Comparison of ENCODE assay signal across 11 mouse cellular contexts in the genomic region with DNA sequence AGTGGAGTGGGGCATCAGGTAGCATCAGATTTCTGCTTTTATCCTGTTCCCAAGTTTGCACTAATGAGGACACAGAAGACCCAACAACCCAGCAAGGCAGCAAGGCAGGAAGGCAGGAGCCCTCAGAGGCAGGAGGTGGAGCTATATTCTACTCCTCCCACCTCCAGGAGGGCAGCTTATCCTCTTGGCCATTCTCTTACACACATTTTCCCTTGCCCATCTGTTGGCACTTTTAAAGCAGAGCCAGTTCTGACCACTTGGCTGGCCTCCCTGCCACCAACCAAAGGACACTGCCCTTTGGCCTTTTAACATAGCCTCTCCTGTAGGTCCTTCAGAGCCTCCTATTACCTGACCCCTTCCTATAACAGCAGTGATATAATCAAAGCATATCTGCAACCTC.
DNase-seq lines count a peak whose midpoint lies in the region; ATAC-seq and TF ChIP-seq lines count a peak whose summit lies in the region.
"Had no signal": no experiment of that assay in that cellular context is flagged by ENCODE, and none has a peak within 500 bp of the region (broad histone marks: within the 10 kb centered on the region; RNA-seq: fewer than 3 reads in every experiment).

No protein-coding gene starts in this region.

- no peaks in the 10 kb centered on the region for H3K9me3 ChIP-seq in heart, postnatal 0 days (replicated peaks; ENCODE audit: control insufficient read depth, low read length)
- H3K9me3 ChIP-seq in liver, postnatal 0 days (ENCODE audit: low read length) = no peaks in the 10 kb centered on the region
- H3K9me3 ChIP-seq: intestine, embryonic 15.5 days had no signal

- TF ChIP-seq CTCF in heart, postnatal 0 days (IDR thresholded peaks at IDR 0.05; ENCODE audit: low read depth) = no peak
- no peak for TF ChIP-seq CTCF in liver, postnatal 0 days (IDR thresholded peaks at IDR 0.05; ENCODE audit: low read depth)

- H3K27ac ChIP-seq in heart, postnatal 0 days (ENCODE audit: low read depth) = peak overlapping the region; percentile 86
- 0 out of 2 replicates have a peak overlapping the region, but pooled peaks have one; percentile 64 for H3K27ac ChIP-seq in liver, postnatal 0 days (ENCODE audit: low read depth)
- H3K27ac ChIP-seq: intestine, embryonic 15.5 days had no signal

- ATAC-seq in cerebellum, adult (ENCODE audit: insufficient number of reproducible peaks, low FRiP score, low TSS enrichment) = no peak
- ATAC-seq in heart, postnatal 0 days (ENCODE audit: insufficient read depth, low read depth) = no peak
- no peak for ATAC-seq in liver, postnatal 0 days
- ATAC-seq: intestine, embryonic 15.5 days had no signal

- no peak for TF ChIP-seq EP300 in heart, postnatal 0 days (IDR thresholded peaks at IDR 0.05; ENCODE audit: low read depth)
- no peak for TF ChIP-seq EP300 in liver, postnatal 0 days (IDR thresholded peaks at IDR 0.05; ENCODE audit: low read depth)

- H3K4me2 ChIP-seq in heart, postnatal 0 days (ENCODE audit: low read depth, low read length) = no peak overlapping the region
- H3K4me2 ChIP-seq in liver, postnatal 0 days (ENCODE audit: low read depth, low read length) = no peak overlapping the region
- H3K4me2 ChIP-seq: intestine, embryonic 15.5 days had no signal

- H3K27me3 ChIP-seq in heart, postnatal 0 days (ENCODE audit: control insufficient read depth, insufficient read depth, low read length) = no peaks in the 10 kb centered on the region
- no peaks in the 10 kb centered on the region for H3K27me3 ChIP-seq in liver, postnatal 0 days (ENCODE audit: insufficient read depth, low read length)
- H3K27me3 ChIP-seq: intestine, embryonic 15.5 days had no signal

- no peaks in the 10 kb centered on the region for H3K36me3 ChIP-seq in heart, postnatal 0 days (replicated peaks; ENCODE audit: control insufficient read depth, insufficient read depth, low read length)
- H3K36me3 ChIP-seq in liver, postnatal 0 days (replicated peaks; ENCODE audit: insufficient read depth, low read length) = no peaks in the 10 kb centered on the region
- H3K36me3 ChIP-seq: intestine, embryonic 15.5 days had no signal

- H3K9ac ChIP-seq in heart, postnatal 0 days (replicated peaks; ENCODE audit: low read depth, low read length) = no peak overlapping the region
- H3K9ac ChIP-seq in liver, postnatal 0 days (replicated peaks) = no peak overlapping the region
- H3K9ac ChIP-seq: intestine, embryonic 15.5 days had no signal

- peak; percentile 64 for DNase-seq in cerebellum, adult 11-12 months
- no peak for DNase-seq in heart, postnatal 0 days (ENCODE audit: low spot score)
- no peak for DNase-seq in heart, adult 9 months (ENCODE audit: low spot score in 2 of 2)
- DNase-seq in lung, postnatal 36 days = peak; percentile 22
- DNase-seq in lung, postnatal 4 days = no peak
- no peak for DNase-seq in liver, postnatal 0 days
- DNase-seq in adrenal gland, postnatal 14 days = no peak
- DNase-seq: adrenal gland, postnatal 25 days; left cerebral cortex, postnatal 4 days had no signal

- peaks cover 99% of the 10 kb centered on the region for H3K4me1 ChIP-seq in heart, postnatal 0 days (ENCODE audit: control insufficient read depth, insufficient read depth)
- peaks cover 67% of the 10 kb centered on the region for H3K4me1 ChIP-seq in liver, postnatal 0 days (ENCODE audit: insufficient read depth)

- H3K4me3 ChIP-seq in heart, postnatal 0 days (ENCODE audit: low read depth, low read length) = no peak overlapping the region
- H3K4me3 ChIP-seq in liver, postnatal 0 days (ENCODE audit: low read depth, low read length) = no peak overlapping the region
- H3K4me3 ChIP-seq: intestine, embryonic 15.5 days had no signal

Comparison
In these comparisons a context has a peak if more than half of its experiments do, and no peak if none do; other contexts are left out.
1. DNase-seq: peak in cerebellum, adult 11-12 months (single experiment) and lung, postnatal 36 days (single experiment); none in heart, postnatal 0 days (single experiment), heart, adult 9 months (0 of 2), lung, postnatal 4 days (0 of 2), liver, postnatal 0 days (single experiment) and adrenal gland, postnatal 14 days (single experiment).